Mouse (Mus musculus): ENCODE results near the gene Cyp4a12a. TPM values are rescaled to one million over a fixed set of nuclear protein-coding genes. Genes with fewer than 3 reads are reported as not detected.

The Cyp4a12a gene
- polyA plus RNA-seq, 1 experiment from 2014 or later = 0.03 TPM

Other genes starting within 250 kb of the Cyp4a12a start
- gene Tal1, start 242.6 kb upstream of the Cyp4a12a start, polyA plus RNA-seq (2015; fragmentation: Nextera tagmentation; extraction: Ambion mirVana) = 26.5 and 31.0 TPM in 2 replicates
- gene Pdzk1ip1, start 210.3 kb upstream of the Cyp4a12a start, polyA plus RNA-seq (2015; fragmentation: Nextera tagmentation; extraction: Ambion mirVana) = 25.4 and 25.5 TPM in 2 replicates
- 0.05 TPM in 1 of 2 replicates, not detected in the other for gene Cyp4x1, start 164.8 kb upstream of the Cyp4a12a start, polyA plus RNA-seq (2015; fragmentation: Nextera tagmentation; extraction: Ambion mirVana)
- gene Cyp4a29, start 57.0 kb upstream of the Cyp4a12a start, polyA plus RNA-seq (2015; fragmentation: Nextera tagmentation; extraction: Ambion mirVana) = not detected in 2 replicates
- gene Cyp4a12b, start 112.6 kb downstream of the Cyp4a12a start, polyA plus RNA-seq (2015; fragmentation: Nextera tagmentation; extraction: Ambion mirVana) = not detected in 2 replicates
- gene Cyp4a30b, start 153.6 kb downstream of the Cyp4a12a start, polyA plus RNA-seq (2015; fragmentation: Nextera tagmentation; extraction: Ambion mirVana) = not detected in 2 replicates
- gene Cyp4a14, start 197.1 kb downstream of the Cyp4a12a start, polyA plus RNA-seq (2015; fragmentation: Nextera tagmentation; extraction: Ambion mirVana) = not detected in 2 replicates
- gene Cyp4a10, start 219.2 kb downstream of the Cyp4a12a start, polyA plus RNA-seq (2015; fragmentation: Nextera tagmentation; extraction: Ambion mirVana) = not detected in 2 replicates